Mouse (Mus musculus) kidney, adult 2 months (tissue): ENCODE measurements around the gene Them4.
A peak's percentile ranks its signal among the peaks of the same experiment; 100 is the strongest.

Experiments used
- CTCF ChIP-seq: fragments of 200-500 bp; conservative IDR thresholded peaks from 2 replicates; pipeline ENCODE4 v1.5.1; 2011; ENCODE audit warnings: low read depth, mild to moderate bottlenecking, control low read depth, low read length, moderate library complexity, mixed read lengths; ENCODE audit not compliant: insufficient read depth, insufficient read length
- POLR2A ChIP-seq: fragments of 200-500 bp; IDR thresholded peaks from one replicate; pipeline ENCODE4 v1.6.1; 2011; ENCODE audit warnings: low read depth, low read length, control low read depth

- TF ChIP-seq CTCF (peak; percentile 63), POLR2A (no peak)
Measured at GRCm38 (mm10) chr3:94360812-94361211, 50.9 kb downstream of the Them4 start.
